Mouse (Mus musculus) neural tube, embryonic 11.5 days (tissue): ENCODE results near the gene Casq1. TPM values are rescaled to one million over a fixed set of nuclear protein-coding genes. Genes with fewer than 3 reads are reported as not detected.

Experiments
- ATAC-seq: fragments of 200-750 bp; cut with Nextera tagmentation; 2 replicates; pipeline ENCODE4 v1.8.0; 2017; ENCODE audit warnings: moderate number of reproducible peaks, mild to moderate bottlenecking, moderate TSS enrichment, moderate library complexity; ENCODE audit not compliant: insufficient read depth, low FRiP score, low TSS enrichment
- DNase-seq: peaks from one replicate; pipeline ENCODE4 v3.0.0-alpha.2; 2015; ENCODE audit warnings: low spot score
- H3K27ac ChIP-seq: fragments of 300-500 bp; sonication (generic); 2 replicates; pipeline ENCODE4 v1.5.1; 2014; ENCODE audit warnings: low read depth, mild to moderate bottlenecking, low read length
- H3K27me3 ChIP-seq: fragments of 300-500 bp; sonication (generic); 2 replicates; pipeline ENCODE4 v1.6.1; 2014; ENCODE audit warnings: mild to moderate bottlenecking, low read length, mixed read lengths; ENCODE audit not compliant: control insufficient read depth, insufficient read depth
- H3K36me3 ChIP-seq: fragments of 300-500 bp; sonication (generic); 2 replicates; pipeline ENCODE4 v1.6.1; 2014; ENCODE audit warnings: mild to moderate bottlenecking, low read length, moderate library complexity, mixed read lengths; ENCODE audit not compliant: control insufficient read depth, insufficient read depth
- H3K4me1 ChIP-seq: fragments of 300-500 bp; sonication (generic); 2 replicates; pipeline ENCODE4 v1.6.1; 2014; ENCODE audit warnings: low read length, mixed read lengths; ENCODE audit not compliant: control insufficient read depth, insufficient read depth
- H3K4me2 ChIP-seq: fragments of 300-500 bp; sonication (generic); 2 replicates; pipeline ENCODE4 v1.6.1; 2014; ENCODE audit warnings: low read depth, mild to moderate bottlenecking, moderate library complexity
- H3K4me3 ChIP-seq: fragments of 300-500 bp; sonication (generic); 2 replicates; pipeline ENCODE4 v1.5.1; 2014; ENCODE audit warnings: low read depth, low read length
- H3K9ac ChIP-seq: fragments of 300-500 bp; sonication (generic); 2 replicates; pipeline ENCODE4 v1.6.1; 2014; ENCODE audit warnings: mild to moderate bottlenecking, low read length
- H3K9me3 ChIP-seq: fragments of 300-500 bp; sonication (generic); 2 replicates; pipeline ENCODE4 v1.6.1; 2016; ENCODE audit warnings: low read length; ENCODE audit not compliant: control insufficient read depth
- WGBS: fragments of 180-500 bp; shearing (Covaris S2); extraction: QIAGEN DNeasy Blood & Tissue Kit; methylation state at CpG from one replicate; pipeline ENCODE4 v1.1.7; 2014; 5-methylcytosine and 5-hydroxymethylcytosine counted together
- polyA plus RNA-seq: library from polyadenylated mRNA; unstranded; fragments of >200 nt; fragmentation: Nextera tagmentation; extraction: Ambion mirVana; gene quantifications from 2 replicates; pipeline ENCODE4 v1.2.1, GENCODE M21; 2014

The Casq1 gene
- polyA plus RNA-seq, 1 experiment from 2014 or later = 2.2 TPM

GRCm38 (mm10) chr1:172240945-172241708 is 21.5 kb upstream of the Casq1 start:
- 32% methylated on average over 6 of the region's 6 CpGs for WGBS
- H3K9me3 ChIP-seq = no peaks in the 10 kb centered on the region
- no peak overlapping the region for H3K9ac ChIP-seq
- no peaks in the 10 kb centered on the region for H3K36me3 ChIP-seq
- peaks cover 6% of the 10 kb centered on the region; the same call in 1 of the 2 replicates for H3K27me3 ChIP-seq
- no peak overlapping the region for H3K27ac ChIP-seq
- peak; percentile 41 for DNase-seq
- ATAC-seq = peak; percentile 52; the same call in 1 of the 2 replicates
- H3K4me2 ChIP-seq = no peak overlapping the region
- H3K4me3 ChIP-seq = no peak overlapping the region
- peaks cover 6% of the 10 kb centered on the region; the same call in 1 of the 2 replicates for H3K4me1 ChIP-seq

GRCm38 (mm10) chr1:172229215-172229614 is 9.5 kb upstream of the Casq1 start:
- Histone ChIP-seq H3K4me3 (no peak overlapping the region), H3K9ac (no peak overlapping the region), H3K27ac (no peak overlapping the region), H3K4me2 (no peak overlapping the region), H3K27me3 (no peaks in the 10 kb centered on the region), H3K4me1 (no peaks in the 10 kb centered on the region), H3K36me3 (no peaks in the 10 kb centered on the region), H3K9me3 (no peaks in the 10 kb centered on the region)
- 94% methylated on average over 1 of the region's 1 CpGs for WGBS
- no peak for DNase-seq
- ATAC-seq = no peak

GRCm38 (mm10) chr1:172228209-172228608 is 8.5 kb upstream of the Casq1 start:
- Histone ChIP-seq H3K4me1 (no peaks in the 10 kb centered on the region), H3K9ac (no peak overlapping the region), H3K9me3 (no peaks in the 10 kb centered on the region), H3K27me3 (no peaks in the 10 kb centered on the region), H3K4me3 (no peak overlapping the region), H3K27ac (no peak overlapping the region), H3K4me2 (no peak overlapping the region), H3K36me3 (no peaks in the 10 kb centered on the region)
- ATAC-seq (no peak), DNase-seq (no peak)
- WGBS = 89% methylated on average over 2 of the region's 2 CpGs

- H3K27me3 ChIP-seq = no peaks in the 10 kb centered on the region
- ATAC-seq = no peak
- H3K36me3 ChIP-seq = no peaks in the 10 kb centered on the region
- WGBS = 37% methylated on average over 11 of the region's 11 CpGs
- H3K9ac ChIP-seq = 0 out of 2 replicates have a peak overlapping the region, but pooled peaks have one; percentile 10
- DNase-seq = peak; percentile 48
- H3K9me3 ChIP-seq = no peaks in the 10 kb centered on the region
- H3K4me3 ChIP-seq = no peak overlapping the region
- H3K27ac ChIP-seq = peak overlapping the region; percentile 63; the same call in 1 of the 2 replicates
- H3K4me2 ChIP-seq = no peak overlapping the region
- H3K4me1 ChIP-seq = peaks cover 12% of the 10 kb centered on the region
Observed at GRCm38 (mm10) chr1:172221297-172222063, 1.8 kb upstream of the Casq1 start.

- Histone ChIP-seq H3K4me3 (no peak overlapping the region), H3K9me3 (no peaks in the 10 kb centered on the region), H3K9ac (no peak overlapping the region), H3K4me2 (no peak overlapping the region), H3K27me3 (no peaks in the 10 kb centered on the region), H3K4me1 (peaks cover 12% of the 10 kb centered on the region), H3K27ac (no peak overlapping the region), H3K36me3 (no peaks in the 10 kb centered on the region)
- no peak for ATAC-seq
- DNase-seq = no peak
- WGBS = 58% methylated on average over 10 of the region's 10 CpGs
Observed at GRCm38 (mm10) chr1:172220414-172220813, 746 bp upstream of the Casq1 start.

- Histone ChIP-seq H3K4me3 (no peak overlapping the region), H3K9ac (no peak overlapping the region), H3K27me3 (no peaks in the 10 kb centered on the region), H3K27ac (no peak overlapping the region), H3K36me3 (no peaks in the 10 kb centered on the region), H3K4me1 (peaks cover 12% of the 10 kb centered on the region), H3K4me2 (no peak overlapping the region), H3K9me3 (no peaks in the 10 kb centered on the region)
- no peak for ATAC-seq
- WGBS = 62% methylated on average over 14 of the region's 15 CpGs
- no peak for DNase-seq
Observed at GRCm38 (mm10) chr1:172218164-172218910, 1.3 kb downstream of the Casq1 start.

GRCm38 (mm10) chr1:172217148-172217547 is 2.5 kb downstream of the Casq1 start:
- WGBS = 0% methylated on average over 5 of the region's 5 CpGs
- Histone ChIP-seq H3K4me1 (peaks cover 12% of the 10 kb centered on the region), H3K4me3 (no peak overlapping the region), H3K27me3 (no peaks in the 10 kb centered on the region), H3K4me2 (0 out of 2 replicates have a peak overlapping the region, but pooled peaks have one; percentile 27), H3K9me3 (no peaks in the 10 kb centered on the region), H3K9ac (peak overlapping the region; percentile 48), H3K27ac (0 out of 2 replicates have a peak overlapping the region, but pooled peaks have one; percentile 10), H3K36me3 (no peaks in the 10 kb centered on the region)
- peak; percentile 94 for DNase-seq
- ATAC-seq = peak; percentile 60

GRCm38 (mm10) chr1:172214748-172215147 is 4.9 kb downstream of the Casq1 start:
- H3K9me3 ChIP-seq = no peaks in the 10 kb centered on the region
- H3K4me3 ChIP-seq = no peak overlapping the region
- WGBS = 74% methylated on average over 3 of the region's 3 CpGs
- H3K4me1 ChIP-seq = peaks cover 4% of the 10 kb centered on the region; the same call in 1 of the 2 replicates
- H3K27me3 ChIP-seq = no peaks in the 10 kb centered on the region
- H3K9ac ChIP-seq = no peak overlapping the region
- H3K27ac ChIP-seq = no peak overlapping the region
- DNase-seq (no peak), ATAC-seq (no peak)
- H3K4me2 ChIP-seq = no peak overlapping the region
- no peaks in the 10 kb centered on the region for H3K36me3 ChIP-seq
